Mouse (Mus musculus): ENCODE measurements around the gene Rbfox2. TPM values are rescaled to one million over a fixed set of nuclear protein-coding genes. Genes with fewer than 3 reads are reported as not detected.
A peak's percentile ranks its signal among the peaks of the same experiment; 100 is the strongest.

Rbfox2 gene
- polyA plus RNA-seq, 2 experiments, result 94.7 to 189 TPM

- Histone ChIP-seq H3K27ac (replicated peaks; ENCODE audit: low read depth, low read length) (0 out of 2 replicates have a peak overlapping the region, but pooled peaks have one; percentile 26), H3K9me3 (ENCODE audit: control insufficient read depth, low read length) (no peaks in the 10 kb centered on the region), H3K27me3 (ENCODE audit: control insufficient read depth, insufficient read depth, low read length) (no peaks in the 10 kb centered on the region), H3K9ac (ENCODE audit: low read depth, low read length, severe bottlenecking) (no peak overlapping the region), H3K4me1 (ENCODE audit: control insufficient read depth, insufficient read depth, low read length) (peaks cover 35% of the 10 kb centered on the region), H3K36me3 (ENCODE audit: control insufficient read depth, insufficient read depth, low read length) (no peaks in the 10 kb centered on the region), H3K4me3 (replicated peaks; ENCODE audit: low read length) (no peak overlapping the region), H3K4me2 (replicated peaks; ENCODE audit: low read depth, low read length, severe bottlenecking) (no peak overlapping the region)
- no peak for TF ChIP-seq POLR2A (IDR thresholded peaks at IDR 0.05; ENCODE audit: borderline replicate concordance, extremely low read depth, insufficient read depth, insufficient read length)
- 23% methylated on average over 6 of the region's 6 CpGs for WGBS
- peak; percentile 86 for ATAC-seq (ENCODE audit: low FRiP score, low read depth)
- peak; percentile 71 for DNase-seq (ENCODE audit: low spot score)
Measured at GRCm38 (mm10) chr15:77163336-77163735, 143.5 kb downstream of the Rbfox2 start.

- DNase-seq (ENCODE audit: low spot score) (peak; percentile 40), ATAC-seq (ENCODE audit: low FRiP score, low read depth) (no peak)
Measured at GRCm38 (mm10) chr15:77162931-77163330, 143.9 kb downstream of the Rbfox2 start.

GRCm38 (mm10) chr15:77161382-77161781 lies 145.4 kb downstream of the Rbfox2 start:
- ATAC-seq (ENCODE audit: low FRiP score, low read depth), result no peak

More at GRCm38 (mm10) chr15:77162931-77163330, 143.9 kb downstream of the Rbfox2 start:
- H3K4me3 ChIP-seq (replicated peaks; ENCODE audit: low read length), result no peak overlapping the region; the same call in 1 of the 2 replicates
- H3K9ac ChIP-seq (ENCODE audit: low read depth, low read length, severe bottlenecking), result 0 out of 2 replicates have a peak overlapping the region, but pooled peaks have one; percentile 25
- 69% methylated on average over 6 of the region's 6 CpGs for WGBS
- H3K9me3 ChIP-seq (ENCODE audit: control insufficient read depth, low read length), result no peaks in the 10 kb centered on the region
- TF ChIP-seq POLR2A (IDR thresholded peaks at IDR 0.05; ENCODE audit: borderline replicate concordance, extremely low read depth, insufficient read depth, insufficient read length), result no peak
- H3K27me3 ChIP-seq (ENCODE audit: control insufficient read depth, insufficient read depth, low read length), result no peaks in the 10 kb centered on the region
- H3K36me3 ChIP-seq (ENCODE audit: control insufficient read depth, insufficient read depth, low read length), result no peaks in the 10 kb centered on the region
- no peak overlapping the region for H3K4me2 ChIP-seq (replicated peaks; ENCODE audit: low read depth, low read length, severe bottlenecking)
- H3K4me1 ChIP-seq (ENCODE audit: control insufficient read depth, insufficient read depth, low read length), result peaks cover 35% of the 10 kb centered on the region
- H3K27ac ChIP-seq (replicated peaks; ENCODE audit: low read depth, low read length), result no peak overlapping the region

GRCm38 (mm10) chr15:77160848-77161247 lies 146.0 kb downstream of the Rbfox2 start:
- no peaks in the 10 kb centered on the region for H3K27me3 ChIP-seq (ENCODE audit: control insufficient read depth, insufficient read depth, low read length)
- no peaks in the 10 kb centered on the region; the same call in 1 of the 2 replicates for H3K36me3 ChIP-seq (ENCODE audit: control insufficient read depth, insufficient read depth, low read length)
- H3K9me3 ChIP-seq (ENCODE audit: control insufficient read depth, low read length), result no peaks in the 10 kb centered on the region
- no peak overlapping the region for H3K9ac ChIP-seq (ENCODE audit: low read depth, low read length, severe bottlenecking)
- DNase-seq (ENCODE audit: low spot score) (no peak), ATAC-seq (ENCODE audit: low FRiP score, low read depth) (no peak)
- H3K27ac ChIP-seq (replicated peaks; ENCODE audit: low read depth, low read length), result no peak overlapping the region; the same call in 1 of the 2 replicates
- TF ChIP-seq POLR2A (IDR thresholded peaks at IDR 0.05; ENCODE audit: borderline replicate concordance, extremely low read depth, insufficient read depth, insufficient read length), result no peak
- H3K4me3 ChIP-seq (replicated peaks; ENCODE audit: low read length), result peak overlapping the region; percentile 19
- H3K4me2 ChIP-seq (replicated peaks; ENCODE audit: low read depth, low read length, severe bottlenecking), result no peak overlapping the region
- H3K4me1 ChIP-seq (ENCODE audit: control insufficient read depth, insufficient read depth, low read length), result peaks cover 41% of the 10 kb centered on the region
- WGBS, result 82% methylated on average over 4 of the region's 4 CpGs

More at GRCm38 (mm10) chr15:77161382-77161781, 145.4 kb downstream of the Rbfox2 start:
- Histone ChIP-seq H3K4me1 (ENCODE audit: control insufficient read depth, insufficient read depth, low read length) (peaks cover 41% of the 10 kb centered on the region), H3K4me2 (replicated peaks; ENCODE audit: low read depth, low read length, severe bottlenecking) (no peak overlapping the region), H3K4me3 (replicated peaks; ENCODE audit: low read length) (peak overlapping the region; percentile 19), H3K27me3 (ENCODE audit: control insufficient read depth, insufficient read depth, low read length) (no peaks in the 10 kb centered on the region), H3K36me3 (ENCODE audit: control insufficient read depth, insufficient read depth, low read length) (no peaks in the 10 kb centered on the region; the same call in 1 of the 2 replicates), H3K9ac (ENCODE audit: low read depth, low read length, severe bottlenecking) (no peak overlapping the region; the same call in 1 of the 2 replicates), H3K27ac (replicated peaks; ENCODE audit: low read depth, low read length) (peak overlapping the region; percentile 50; the same call in 1 of the 2 replicates), H3K9me3 (ENCODE audit: control insufficient read depth, low read length) (no peaks in the 10 kb centered on the region)
- TF ChIP-seq POLR2A (IDR thresholded peaks at IDR 0.05; ENCODE audit: borderline replicate concordance, extremely low read depth, insufficient read depth, insufficient read length), result no peak
- 40% methylated on average over 5 of the region's 5 CpGs for WGBS
- DNase-seq (ENCODE audit: low spot score), result peak; percentile 62

GRCm38 (mm10) chr15:77156525-77156924 lies 150.3 kb downstream of the Rbfox2 start:
- Histone ChIP-seq H3K4me1 (ENCODE audit: control insufficient read depth, insufficient read depth, low read length) (peaks cover 26% of the 10 kb centered on the region), H3K36me3 (ENCODE audit: control insufficient read depth, insufficient read depth, low read length) (no peaks in the 10 kb centered on the region; the same call in 1 of the 2 replicates), H3K9me3 (ENCODE audit: control insufficient read depth, low read length) (no peaks in the 10 kb centered on the region), H3K9ac (ENCODE audit: low read depth, low read length, severe bottlenecking) (no peak overlapping the region), H3K4me2 (replicated peaks; ENCODE audit: low read depth, low read length, severe bottlenecking) (no peak overlapping the region), H3K27me3 (ENCODE audit: control insufficient read depth, insufficient read depth, low read length) (no peaks in the 10 kb centered on the region), H3K27ac (replicated peaks; ENCODE audit: low read depth, low read length) (no peak overlapping the region), H3K4me3 (replicated peaks; ENCODE audit: low read length) (no peak overlapping the region)
- WGBS, result 26% methylated on average over 3 of the region's 3 CpGs
- DNase-seq (ENCODE audit: low spot score) (peak; percentile 76), ATAC-seq (ENCODE audit: low FRiP score, low read depth) (no peak)
- no peak for TF ChIP-seq POLR2A (IDR thresholded peaks at IDR 0.05; ENCODE audit: borderline replicate concordance, extremely low read depth, insufficient read depth, insufficient read length)
